Mouse (Mus musculus) stomach, embryonic 14.5 days (tissue): ENCODE results near the gene Alg14. TPM values are rescaled to one million over a fixed set of nuclear protein-coding genes. Genes with fewer than 3 reads are reported as not detected.

Experiments used
- ATAC-seq: fragments of 200-750 bp; cut with Nextera tagmentation; 2 replicates; pipeline ENCODE4 v1.8.0; 2017; ENCODE audit warnings: low read depth, moderate TSS enrichment; ENCODE audit not compliant: insufficient number of reproducible peaks, insufficient read depth, low FRiP score
- H3K27ac ChIP-seq: fragments of 300-500 bp; sonication (generic); 2 replicates; pipeline ENCODE4 v1.5.1; 2014; ENCODE audit warnings: mild to moderate bottlenecking, low read length, moderate library complexity, mixed read lengths
- H3K27me3 ChIP-seq: fragments of 300-500 bp; sonication (generic); 2 replicates; pipeline ENCODE4 v1.6.1; 2014; ENCODE audit warnings: low read length, control low read depth, mixed read lengths; ENCODE audit not compliant: control insufficient read depth, insufficient read depth
- H3K36me3 ChIP-seq: fragments of 300-500 bp; sonication (generic); 2 replicates; pipeline ENCODE4 v1.6.1; 2014; ENCODE audit warnings: mild to moderate bottlenecking, control low read depth, low read length, moderate library complexity, mixed read lengths; ENCODE audit not compliant: control insufficient read depth, insufficient read depth
- H3K4me1 ChIP-seq: fragments of 300-500 bp; sonication (generic); 2 replicates; pipeline ENCODE4 v1.6.1; 2014; ENCODE audit warnings: low read length, control low read depth, mixed read lengths; ENCODE audit not compliant: control insufficient read depth, insufficient read depth
- H3K4me2 ChIP-seq: fragments of 300-500 bp; sonication (generic); replicated peaks from 2 replicates; pipeline ENCODE4 v1.6.1; 2014; ENCODE audit warnings: low read depth, low read length, control low read depth
- H3K4me3 ChIP-seq: fragments of 300-500 bp; sonication (generic); 2 replicates; pipeline ENCODE4 v1.5.1; 2014; ENCODE audit warnings: low read depth, low read length, control low read depth
- H3K9ac ChIP-seq: fragments of 300-500 bp; sonication (generic); replicated peaks from 2 replicates; pipeline ENCODE4 v1.6.1; 2014; ENCODE audit warnings: low read depth, mild to moderate bottlenecking, control low read depth, low read length, moderate library complexity, mixed read lengths
- H3K9me3 ChIP-seq: fragments of 300-500 bp; sonication (generic); 2 replicates; pipeline ENCODE4 v1.6.1; 2016; ENCODE audit warnings: low read depth, low read length, control low read depth; ENCODE audit not compliant: control insufficient read depth
- WGBS: fragments of 180-500 bp; shearing (Covaris S2); extraction: QIAGEN DNeasy Blood & Tissue Kit; methylation state at CpG from one replicate; pipeline ENCODE4 v1.1.7; 2014; 5-methylcytosine and 5-hydroxymethylcytosine counted together
- polyA plus RNA-seq: library from polyadenylated mRNA; unstranded; fragments of >200 nt; fragmentation: Nextera tagmentation; extraction: Ambion mirVana; gene quantifications from 2 replicates; pipeline ENCODE4 v1.2.1, GENCODE M21; 2014

Alg14 gene
- polyA plus RNA-seq, 1 experiment from 2014 or later: 54.1 TPM

DNA sequence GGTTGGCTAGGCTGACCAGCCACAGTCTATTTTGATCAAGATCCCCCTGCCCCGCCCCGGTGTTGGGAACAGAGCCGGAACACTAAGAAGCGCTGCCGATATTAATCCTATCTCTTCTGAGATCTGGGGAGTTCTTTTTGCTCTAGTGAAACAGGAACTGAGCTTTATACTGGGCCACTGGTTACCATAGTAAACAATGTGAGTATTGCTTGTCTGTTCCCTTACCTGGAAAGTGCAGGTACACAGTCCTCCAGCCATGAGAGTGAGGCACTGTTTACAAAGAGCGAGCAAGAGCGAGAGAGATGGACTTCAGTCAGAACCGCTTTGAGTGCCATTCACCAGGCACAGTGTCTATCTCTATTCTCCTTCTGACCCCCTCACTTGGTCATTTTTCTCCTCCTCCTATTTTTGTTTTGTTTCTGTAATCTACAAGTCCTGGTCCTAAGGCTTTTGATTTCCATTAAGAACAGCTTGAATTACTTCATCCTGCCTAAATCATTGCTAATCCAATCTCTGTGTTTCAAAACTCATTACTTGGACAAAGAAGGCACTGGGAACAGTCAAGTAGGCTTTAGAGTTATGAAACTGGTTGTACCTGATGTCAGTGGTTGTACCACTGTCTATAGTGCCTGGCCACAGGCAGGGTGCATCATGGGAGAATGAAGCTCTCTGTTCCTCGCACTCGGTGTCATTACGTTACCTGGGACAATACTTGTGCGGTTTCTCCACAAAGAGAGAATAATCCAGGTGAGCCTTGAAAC lies 55.1 kb downstream of the Alg14 start:
- Histone ChIP-seq H3K4me2 (no peak overlapping the region), H3K36me3 (no peaks in the 10 kb centered on the region), H3K9ac (no peak overlapping the region), H3K27ac (no peak overlapping the region), H3K4me3 (no peak overlapping the region), H3K27me3 (no peaks in the 10 kb centered on the region), H3K9me3 (no peaks in the 10 kb centered on the region), H3K4me1 (peaks cover 22% of the 10 kb centered on the region; the same call in 1 of the 2 replicates)
- ATAC-seq: no peak
- 76% methylated on average over 12 of the region's 12 CpGs for WGBS

DNA sequence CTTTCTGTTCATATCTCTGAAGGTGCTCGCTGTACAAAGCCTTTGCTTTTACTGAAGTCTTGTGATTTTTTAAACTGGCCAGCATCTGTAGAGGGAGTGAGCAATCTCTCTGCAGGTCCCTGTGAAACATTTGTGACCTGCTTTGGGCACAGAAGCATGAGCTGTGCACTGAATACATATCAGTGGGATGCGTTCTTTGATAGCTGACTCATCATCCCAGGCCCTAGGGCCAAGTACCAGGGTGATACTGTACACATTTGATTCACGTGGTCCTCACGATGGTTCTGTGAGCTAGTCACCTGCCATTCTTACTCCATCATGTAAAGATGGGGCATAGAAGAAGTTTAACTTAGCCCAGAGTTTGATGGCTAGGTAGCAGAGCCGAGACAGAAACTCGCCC lies 57.2 kb downstream of the Alg14 start:
- H3K4me2 ChIP-seq: no peak overlapping the region
- H3K9me3 ChIP-seq: no peaks in the 10 kb centered on the region
- no peak overlapping the region for H3K9ac ChIP-seq
- no peak overlapping the region for H3K4me3 ChIP-seq
- H3K36me3 ChIP-seq: no peaks in the 10 kb centered on the region
- no peak overlapping the region for H3K27ac ChIP-seq
- H3K27me3 ChIP-seq: no peaks in the 10 kb centered on the region
- no peak for ATAC-seq
- H3K4me1 ChIP-seq: peaks cover 18% of the 10 kb centered on the region; the same call in 1 of the 2 replicates
- 83% methylated on average over 6 of the region's 6 CpGs for WGBS

DNA sequence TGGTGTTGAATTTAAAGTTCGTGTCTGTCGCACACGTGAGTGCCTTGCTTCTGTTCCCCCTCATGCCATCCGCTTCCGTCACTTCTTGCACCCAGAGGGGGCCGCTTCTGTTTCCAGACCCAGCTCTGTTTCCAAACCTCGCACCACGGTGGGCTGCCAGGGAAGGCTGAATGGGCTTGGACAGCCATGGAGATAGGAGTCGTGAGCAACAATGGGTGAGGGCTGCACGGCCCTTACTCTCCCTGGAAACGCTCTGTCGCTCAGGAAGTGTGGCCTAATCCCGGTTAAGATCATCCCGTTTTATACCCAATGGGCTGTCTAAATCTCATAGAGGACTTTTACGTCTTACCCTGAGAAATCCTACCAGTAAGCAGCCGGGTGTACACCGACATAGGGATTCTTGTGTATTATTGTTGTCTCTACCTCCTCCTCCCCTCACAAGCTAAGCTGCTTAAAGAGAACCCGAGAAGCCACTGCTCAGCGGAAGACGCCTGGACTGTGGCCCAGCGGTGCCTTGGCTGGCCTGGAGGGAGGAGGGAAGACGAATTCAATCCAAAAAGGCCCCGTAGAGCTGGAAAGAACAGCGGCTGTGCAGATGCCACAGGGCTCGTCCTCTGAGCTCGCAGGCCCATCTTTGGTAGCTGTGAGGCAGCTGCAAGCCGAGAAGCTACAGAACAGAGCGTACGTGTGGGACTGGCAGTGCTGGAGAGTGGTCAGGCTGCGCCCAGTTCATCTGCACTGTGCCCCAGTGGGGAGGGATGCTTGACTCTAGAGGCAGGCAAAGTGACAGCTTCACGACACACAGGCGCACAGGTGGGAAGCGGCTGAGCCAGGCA lies 58.0 kb downstream of the Alg14 start:
- Histone ChIP-seq H3K4me3 (no peak overlapping the region), H3K27ac (no peak overlapping the region; the same call in 1 of the 2 replicates), H3K36me3 (no peaks in the 10 kb centered on the region), H3K4me1 (peaks cover 13% of the 10 kb centered on the region; the same call in 1 of the 2 replicates), H3K27me3 (no peaks in the 10 kb centered on the region), H3K9me3 (no peaks in the 10 kb centered on the region), H3K4me2 (no peak overlapping the region), H3K9ac (no peak overlapping the region)
- WGBS: 76% methylated on average over 33 of the region's 33 CpGs
- ATAC-seq: no peak

DNA sequence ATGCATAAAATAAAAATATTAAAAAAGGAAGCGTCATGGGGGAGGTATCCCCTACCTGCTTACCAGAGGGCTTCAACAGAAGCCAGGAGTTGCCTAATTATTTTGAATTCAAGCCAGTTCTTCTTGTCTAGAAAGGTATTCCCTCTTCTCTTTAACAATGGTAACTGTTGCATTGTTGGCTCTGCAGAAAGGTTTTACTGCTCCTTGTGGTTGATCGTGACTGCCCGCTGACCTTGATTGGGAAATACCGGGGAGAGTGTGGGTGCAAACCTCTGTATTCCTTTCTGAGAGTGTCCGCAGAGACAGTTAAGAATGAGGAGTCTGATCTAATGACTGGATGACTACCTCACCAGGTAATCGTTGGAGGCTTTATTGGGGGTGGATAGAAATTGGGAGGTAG lies 59.7 kb downstream of the Alg14 start:
- WGBS: 92% methylated on average over 6 of the region's 6 CpGs
- H3K27ac ChIP-seq: no peak overlapping the region
- no peaks in the 10 kb centered on the region for H3K9me3 ChIP-seq
- 0 out of 2 replicates have a peak, but pooled peaks cover 3% of the 10 kb centered on the region for H3K4me1 ChIP-seq
- no peak for ATAC-seq
- no peak overlapping the region for H3K4me3 ChIP-seq
- no peak overlapping the region for H3K9ac ChIP-seq
- H3K4me2 ChIP-seq: no peak overlapping the region
- no peaks in the 10 kb centered on the region for H3K27me3 ChIP-seq
- H3K36me3 ChIP-seq: no peaks in the 10 kb centered on the region

DNA sequence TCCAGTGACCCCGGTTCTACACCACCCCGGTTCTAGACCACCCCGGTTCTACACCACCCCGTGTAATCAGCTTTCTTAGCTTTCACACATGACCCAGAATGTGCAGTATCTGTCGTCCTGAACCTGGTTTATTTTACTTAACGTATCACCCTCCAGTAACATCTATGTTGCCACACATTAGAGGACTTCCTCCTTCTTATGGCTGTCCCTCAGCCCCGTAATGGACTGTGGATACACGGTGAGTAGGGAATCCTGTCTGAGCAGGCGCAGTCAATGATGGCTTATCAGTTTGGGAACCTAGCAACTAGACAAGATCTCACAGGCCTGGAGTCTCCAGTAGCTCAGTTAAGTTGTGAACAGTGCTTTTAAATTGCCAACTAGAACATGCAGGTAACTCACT lies 62.7 kb downstream of the Alg14 start:
- Histone ChIP-seq H3K4me1 (0 out of 2 replicates have a peak, but pooled peaks cover 3% of the 10 kb centered on the region), H3K4me2 (no peak overlapping the region), H3K27ac (no peak overlapping the region), H3K9me3 (no peaks in the 10 kb centered on the region), H3K36me3 (no peaks in the 10 kb centered on the region), H3K4me3 (no peak overlapping the region), H3K9ac (no peak overlapping the region), H3K27me3 (no peaks in the 10 kb centered on the region)
- WGBS: 82% methylated on average over 9 of the region's 9 CpGs
- ATAC-seq: no peak

DNA sequence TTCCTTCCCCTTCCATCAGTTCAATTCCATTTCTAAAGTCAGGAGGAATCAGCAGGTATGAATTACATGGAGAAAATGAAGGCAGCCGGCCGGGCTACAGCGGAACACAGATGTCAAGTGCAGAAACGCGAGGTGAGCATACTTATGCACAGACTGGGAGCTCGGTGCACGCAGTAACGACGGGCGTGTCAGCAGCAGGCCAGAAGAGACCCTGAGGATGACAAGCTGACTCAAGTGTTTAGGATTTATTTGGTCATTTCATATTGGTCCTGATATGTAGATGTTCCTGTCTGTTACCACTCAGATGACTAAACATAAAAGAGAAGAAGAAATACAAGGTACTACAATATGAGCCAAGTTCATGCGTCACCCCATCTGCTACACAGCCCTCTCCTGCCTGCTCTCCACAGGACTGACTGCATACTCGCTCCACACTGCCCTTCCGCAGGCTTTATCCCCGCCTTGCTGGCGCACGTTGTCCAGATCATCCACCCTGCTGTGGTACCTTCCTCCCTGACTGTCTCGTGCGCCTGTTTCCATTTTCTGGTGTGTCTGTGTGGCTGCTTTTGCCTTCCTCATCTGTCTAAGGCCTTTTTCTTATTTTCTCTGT lies 63.4 kb downstream of the Alg14 start:
- Histone ChIP-seq H3K27me3 (no peaks in the 10 kb centered on the region), H3K9ac (no peak overlapping the region), H3K9me3 (no peaks in the 10 kb centered on the region), H3K4me1 (no peaks in the 10 kb centered on the region), H3K4me3 (no peak overlapping the region), H3K27ac (no peak overlapping the region), H3K36me3 (no peaks in the 10 kb centered on the region), H3K4me2 (no peak overlapping the region)
- WGBS: 87% methylated on average over 18 of the region's 18 CpGs
- ATAC-seq: no peak

DNA sequence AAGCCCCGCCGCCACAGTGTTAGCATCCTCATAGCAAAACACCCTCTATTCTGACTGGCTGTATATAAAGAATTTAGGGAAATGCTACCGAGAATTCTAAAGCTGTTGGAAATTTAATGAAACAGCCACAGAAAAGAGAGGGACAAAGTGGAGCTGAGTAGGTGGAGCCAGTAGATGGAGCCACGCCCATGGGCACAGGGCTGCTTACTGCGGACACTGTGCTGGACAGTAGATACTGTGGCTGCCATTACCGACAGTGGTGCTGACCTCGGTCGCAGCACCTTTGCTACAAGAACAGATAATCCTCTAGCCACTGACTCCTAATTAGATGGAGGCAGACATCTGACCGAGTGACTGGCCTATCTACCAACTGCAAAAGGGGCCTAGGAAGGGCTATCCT lies 64.0 kb downstream of the Alg14 start:
- H3K9me3 ChIP-seq: no peaks in the 10 kb centered on the region
- H3K4me1 ChIP-seq: no peaks in the 10 kb centered on the region
- 85% methylated on average over 9 of the region's 9 CpGs for WGBS
- no peak overlapping the region for H3K4me2 ChIP-seq
- no peaks in the 10 kb centered on the region for H3K27me3 ChIP-seq
- H3K9ac ChIP-seq: no peak overlapping the region
- no peak overlapping the region for H3K27ac ChIP-seq
- H3K4me3 ChIP-seq: no peak overlapping the region
- ATAC-seq: no peak
- no peaks in the 10 kb centered on the region for H3K36me3 ChIP-seq

DNA sequence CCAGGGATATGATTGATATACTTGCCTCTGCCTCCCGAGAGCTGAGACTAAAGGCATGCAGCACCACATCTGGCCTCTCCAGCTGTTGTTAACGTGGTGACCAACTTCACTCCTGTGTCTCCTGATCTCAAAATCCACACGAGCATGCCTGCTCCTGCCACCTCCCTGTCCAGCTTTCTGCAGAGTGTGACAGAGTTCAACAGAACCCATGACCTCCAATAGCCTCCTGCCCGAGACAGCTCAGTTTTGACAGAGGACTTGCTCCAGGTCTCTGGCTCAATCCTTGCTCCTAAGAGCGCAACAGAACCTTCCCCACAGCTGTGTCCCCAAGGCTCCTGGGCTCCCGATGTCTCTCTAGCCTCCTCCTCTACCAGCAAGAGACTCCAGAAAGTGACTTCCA lies 64.5 kb downstream of the Alg14 start:
- no peaks in the 10 kb centered on the region for H3K4me1 ChIP-seq
- no peak overlapping the region for H3K9ac ChIP-seq
- WGBS: 65% methylated on average over 6 of the region's 6 CpGs
- no peak overlapping the region for H3K4me3 ChIP-seq
- no peaks in the 10 kb centered on the region for H3K27me3 ChIP-seq
- no peaks in the 10 kb centered on the region for H3K36me3 ChIP-seq
- H3K27ac ChIP-seq: no peak overlapping the region
- no peak overlapping the region for H3K4me2 ChIP-seq
- no peaks in the 10 kb centered on the region for H3K9me3 ChIP-seq
- ATAC-seq: no peak
